Mouse (Mus musculus): ENCODE measurements around the gene Ech1.

The Ech1 gene

GRCm38 (mm10) chr7:28820358-28821260 lies 4.4 kb upstream of the Ech1 start:
- POLR2A ChIA-PET, result interaction anchor here (0.8 to 19.5 kb wide), 29 partner anchors 8 to 70 kb away, joined by 3 to 391 read pairs (median 4); partner anchors contain the start of genes Hnrnpl (in 3 of the 4), Capn12 (in 1 of the 4), Ech1 (in 1 of the 4) and Lgals4 (in 1 of the 4)
- CTCF ChIA-PET, result interaction anchor here in 2 of 4 experiments (0.6 to 1.6 kb wide), 3 partner anchors 10 to 23 kb away, joined by 3 to 7 read pairs (median 3); no protein-coding TSS in a partner anchor

GRCm38 (mm10) chr7:28821261-28821831 lies 3.7 kb upstream of the Ech1 start:
- ChIA-PET CTCF (interaction anchor here in 2 of 4 experiments (0.6 to 1.6 kb wide), 3 partner anchors 11 to 23 kb away, joined by 3 to 7 read pairs (median 3); no protein-coding TSS in a partner anchor), POLR2A (interaction anchor here (0.8 to 19.5 kb wide), 23 partner anchors 9 to 69 kb away, joined by 3 to 391 read pairs (median 4); partner anchors contain the start of genes Hnrnpl (in 3 of the 4), Ech1 (in 1 of the 4), Lgals4 (in 1 of the 4) and Sirt2 (in 1 of the 4))

- ChIA-PET POLR2A (interaction anchor here (0.6 to 19.5 kb wide), 17 partner anchors 8 to 524 kb away, joined by 3 to 391 read pairs (median 5); partner anchors contain the start of genes Hnrnpl (in 3 of the 4), Ech1 (in 1 of the 4), Eif3k (in 1 of the 4) and Lgals4 (in 1 of the 4)), CTCF (no interaction called here)
These were observed 2.5 kb upstream of the Ech1 start for GRCm38 (mm10) chr7:28822556-28822955.

GRCm38 (mm10) chr7:28822993-28823903 lies 1.8 kb upstream of the Ech1 start:
- POLR2A ChIA-PET, result interaction anchor here (0.6 to 19.5 kb wide), 26 partner anchors 8 to 467 kb away, joined by 3 to 391 read pairs (median 4); partner anchors contain the start of genes Hnrnpl (in 3 of the 4), Sirt2 (in 2 of the 4), Ech1 (in 1 of the 4) and Eif3k (in 1 of the 4)
- CTCF ChIA-PET, result interaction anchor here (0.6 to 1.0 kb wide), 6 partner anchors 10 to 1374 kb away, joined by 3 to 16 read pairs (median 3); no protein-coding TSS in a partner anchor

- CTCF ChIA-PET, result interaction anchor here (0.6 to 1.0 kb wide), 5 partner anchors 11 to 1374 kb away, joined by 3 to 16 read pairs (median 3); no protein-coding TSS in a partner anchor
- POLR2A ChIA-PET, result interaction anchor here (0.7 to 19.5 kb wide), 23 partner anchors 9 to 468 kb away, joined by 3 to 391 read pairs (median 4); partner anchors contain the start of genes Hnrnpl (in 3 of the 4), Sirt2 (in 2 of the 4), Ech1 (in 1 of the 4) and Lgals4 (in 1 of the 4)
These were observed 1.1 kb upstream of the Ech1 start for GRCm38 (mm10) chr7:28823932-28824331.

- POLR2A ChIA-PET, result interaction anchor here (0.6 to 15.7 kb wide), 28 partner anchors 9 to 145 kb away, joined by 3 to 328 read pairs (median 4); partner anchors contain the start of genes Hnrnpl (in 2 of the 4), Sirt2 (in 2 of the 4), Mrps12 (in 1 of the 4) and Sars2 (in 1 of the 4)
These were observed 827 bp downstream of the Ech1 start for GRCm38 (mm10) chr7:28825686-28826401.

DNA sequence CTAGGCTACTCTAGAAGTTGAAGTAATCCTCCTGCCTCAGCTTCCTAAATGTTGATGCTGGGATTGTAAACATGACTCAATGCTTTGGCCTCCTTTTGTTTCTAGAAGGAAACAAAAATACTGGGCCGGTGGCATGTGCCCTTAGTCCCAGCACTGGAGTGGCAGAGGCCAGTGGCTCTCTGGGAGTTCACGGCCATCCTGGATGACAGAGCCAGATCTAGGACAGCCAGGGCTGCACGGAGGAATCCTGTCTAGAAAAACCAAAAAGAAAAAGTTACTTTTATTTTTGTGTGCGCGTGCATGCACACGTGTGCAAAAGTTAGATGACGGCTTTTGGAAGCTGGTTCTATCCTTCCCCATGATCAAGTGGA lies 1.4 kb downstream of the Ech1 start:
- POLR2A ChIA-PET, result interaction anchor here in 3 of 4 experiments (1.0 to 15.7 kb wide), 17 partner anchors 9 to 93 kb away, joined by 3 to 328 read pairs (median 9); partner anchors contain the start of genes Hnrnpl (in 2 of the 3) and Sirt2 (in 1 of the 3)

More at GRCm38 (mm10) chr7:28825686-28826401, 827 bp downstream of the Ech1 start:
- CTCF ChIA-PET, result interaction anchor here (0.6 to 1.3 kb wide), 8 partner anchors 15 to 443 kb away, joined by 3 to 5 read pairs (median 3); partner anchors contain the start of gene Gmfg (in 1 of the 4)

DNA sequence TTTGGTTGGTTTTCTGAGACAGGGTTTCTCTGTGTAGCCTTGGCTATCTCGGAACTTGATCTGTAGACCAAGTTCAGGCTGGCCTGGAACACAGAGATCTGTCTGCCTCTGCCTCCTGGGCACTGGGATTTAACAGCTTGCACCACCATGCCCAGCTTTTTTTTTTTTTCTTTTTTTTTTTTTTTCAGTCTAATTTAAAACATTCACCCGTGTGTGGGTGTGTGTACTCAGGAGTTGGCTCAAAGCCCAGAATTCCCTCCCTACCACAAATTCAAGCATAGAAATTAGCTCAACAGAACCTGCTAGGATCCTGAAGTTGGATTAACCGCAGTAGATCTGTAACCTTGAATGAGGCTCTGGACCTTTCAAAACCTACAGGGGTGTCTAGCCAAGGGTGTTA lies 2.3 kb downstream of the Ech1 start:
- CTCF ChIA-PET, result interaction anchor here in 3 of 4 experiments (0.6 to 1.1 kb wide), 7 partner anchors 11 to 151 kb away, joined by 3 to 10 read pairs (median 3); no protein-coding TSS in a partner anchor
- POLR2A ChIA-PET, result interaction anchor here (0.6 to 15.7 kb wide), 29 partner anchors 10 to 410 kb away, joined by 3 to 328 read pairs (median 4); partner anchors contain the start of genes Hnrnpl (in 1 of the 4) and Kcnk6 (in 1 of the 4)

More for the DNA sequence above, 1.4 kb downstream of the Ech1 start:
- CTCF ChIA-PET, result interaction anchor here in 3 of 4 experiments (0.6 to 1.1 kb wide), 3 partner anchors 16 to 90 kb away, joined by 3 read pairs; no protein-coding TSS in a partner anchor

DNA sequence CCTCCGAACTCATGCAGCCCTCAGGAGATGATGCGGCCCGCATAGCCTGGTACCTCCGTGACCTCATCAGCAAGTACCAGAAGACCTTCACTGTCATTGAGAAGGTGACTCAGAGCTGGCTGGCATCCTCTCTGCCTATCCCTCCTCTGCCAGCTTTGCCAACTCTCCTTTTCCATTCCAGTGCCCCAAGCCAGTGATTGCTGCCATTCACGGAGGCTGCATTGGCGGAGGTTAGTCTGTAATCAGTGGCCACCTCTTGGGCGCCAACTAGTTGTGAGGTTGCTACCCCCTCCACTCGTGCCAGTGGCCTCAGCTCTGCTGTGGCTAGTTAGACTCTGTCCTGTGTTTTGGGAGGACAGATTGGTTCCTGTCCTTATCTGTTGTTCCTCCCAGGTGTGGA lies 4.8 kb downstream of the Ech1 start:
- ChIA-PET POLR2A (interaction anchor here in 2 of 4 experiments (1.5 to 15.7 kb wide), 3 partner anchors 11 to 20 kb away, joined by 13 to 328 read pairs (median 14); partner anchors contain the start of gene Hnrnpl (in 1 of the 2)), CTCF (no interaction called here)

DNA sequence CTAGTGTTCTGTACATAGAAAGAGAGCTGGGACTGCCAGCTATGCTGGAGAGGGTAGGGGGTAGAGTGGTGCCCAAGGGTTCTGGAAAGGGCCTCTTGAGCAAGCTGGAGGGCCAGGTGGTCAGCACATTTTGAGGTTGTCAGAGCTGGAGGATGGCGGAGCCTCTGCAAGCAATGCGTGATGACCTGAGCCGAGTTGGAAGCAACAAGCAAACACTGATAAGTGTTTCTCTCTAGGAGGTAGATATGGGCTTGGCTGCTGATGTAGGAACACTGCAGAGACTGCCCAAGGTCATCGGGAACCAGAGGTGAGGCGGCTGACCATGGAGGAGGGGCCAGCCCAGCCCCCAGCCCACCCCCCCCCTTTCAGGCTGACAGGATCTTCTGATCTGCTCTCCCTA lies 6.0 kb downstream of the Ech1 start:
- ChIA-PET POLR2A (interaction anchor here in 3 of 4 experiments (0.8 to 15.7 kb wide), 16 partner anchors 8 to 71 kb away, joined by 3 to 328 read pairs (median 4); partner anchors contain the start of genes Hnrnpl (in 1 of the 3) and Sirt2 (in 1 of the 3)), CTCF (interaction anchor here in 2 of 4 experiments (0.6 to 0.7 kb wide), 2 partner anchors 37 to 169 kb away, joined by 3 read pairs; no protein-coding TSS in a partner anchor)

DNA sequence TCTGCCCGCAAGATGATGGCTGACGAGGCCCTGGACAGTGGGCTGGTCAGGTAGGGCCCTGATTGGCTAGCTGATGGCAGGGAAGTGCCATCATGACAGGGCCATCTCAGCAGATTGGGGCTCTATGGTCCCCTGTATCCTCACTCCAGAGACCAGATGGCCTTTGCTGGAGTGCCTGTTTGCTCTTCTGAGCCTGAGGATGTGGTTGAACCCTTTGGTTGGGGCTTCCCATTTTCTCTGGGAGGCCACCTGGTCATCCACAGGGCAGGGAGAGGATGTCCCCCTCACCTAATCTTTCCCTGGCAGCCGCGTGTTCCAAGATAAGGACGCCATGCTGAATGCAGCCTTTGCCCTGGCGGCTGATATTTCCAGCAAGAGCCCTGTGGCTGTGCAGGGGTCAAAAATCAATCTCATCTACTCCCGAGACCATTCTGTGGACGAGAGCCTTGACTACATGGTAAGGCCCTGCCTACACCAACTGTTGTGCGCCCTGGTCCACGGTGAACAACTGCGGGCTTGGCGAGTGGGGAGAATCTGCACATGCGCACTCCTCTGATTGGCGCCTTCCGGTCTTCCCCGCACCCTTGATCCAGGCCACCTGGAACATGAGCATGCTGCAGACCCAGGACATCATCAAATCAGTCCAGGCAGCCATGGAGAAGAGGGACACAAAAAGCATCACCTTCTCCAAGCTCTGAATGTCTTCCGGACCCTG lies 6.6 kb downstream of the Ech1 start:
- ChIA-PET POLR2A (interaction anchor here (0.6 to 15.7 kb wide), 22 partner anchors 9 to 1366 kb away, joined by 3 to 328 read pairs (median 4); partner anchors contain the start of genes Hnrnpl (in 1 of the 4) and Sirt2 (in 1 of the 4)), CTCF (interaction anchor here in 2 of 4 experiments (0.6 to 0.7 kb wide), 2 partner anchors 38 to 170 kb away, joined by 3 read pairs; no protein-coding TSS in a partner anchor)

DNA sequence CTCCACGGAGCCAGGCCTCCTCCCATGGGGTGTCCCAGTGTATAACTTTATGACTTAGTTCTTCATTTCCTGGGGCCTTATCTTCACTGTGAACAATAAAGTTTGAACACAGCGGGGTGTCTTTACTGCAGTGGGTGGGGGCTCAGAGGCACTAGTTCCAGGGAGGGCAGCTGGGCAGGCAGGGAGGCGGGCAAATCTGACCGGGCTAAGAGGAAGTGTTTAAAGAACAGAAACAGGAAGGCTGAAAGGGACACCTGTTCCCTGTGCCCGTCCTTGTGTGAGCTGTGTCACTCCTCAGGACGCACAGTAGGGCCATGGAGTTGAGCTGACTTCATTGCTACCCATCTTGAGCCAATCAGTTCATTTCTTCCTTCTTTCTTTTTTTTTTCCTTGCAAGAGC lies 7.1 kb downstream of the Ech1 start:
- POLR2A ChIA-PET, result interaction anchor here (0.5 to 15.7 kb wide), 19 partner anchors 9 to 1366 kb away, joined by 3 to 328 read pairs (median 4); partner anchors contain the start of genes Hnrnpl (in 1 of the 4), Mrps12 (in 1 of the 4) and Sars2 (in 1 of the 4)

GRCm38 (mm10) chr7:28833723-28834347 lies 8.8 kb downstream of the Ech1 start, which contains the start of gene Lgals4:
Gene Lgals4, plus strand, starts transcription at chr7:28833854.
- ChIA-PET POLR2A (interaction anchor here in 3 of 4 experiments (0.6 to 15.7 kb wide), 4 partner anchors 18 to 85 kb away, joined by 3 to 328 read pairs (median 10); partner anchors contain the start of gene Hnrnpl (in 1 of the 3)), CTCF (interaction anchor here in 2 of 4 experiments (0.6 to 1.3 kb wide), 2 partner anchors 38 to 125 kb away, joined by 3 to 7 read pairs; no protein-coding TSS in a partner anchor)

More for the DNA sequence above, 7.1 kb downstream of the Ech1 start:
- CTCF ChIA-PET, result interaction anchor here in 1 of 4 experiments (0.7 kb wide), 1 partner anchor 9 kb away, joined by 3 read pairs; no protein-coding TSS in a partner anchor

GRCm38 (mm10) chr7:28836936-28837335 lies 11.9 kb downstream of the Ech1 start:
- ChIA-PET POLR2A (interaction anchor here in 3 of 4 experiments (0.5 to 15.7 kb wide), 10 partner anchors 9 to 764 kb away, joined by 3 to 328 read pairs (median 6); partner anchors contain the start of genes Ech1 (in 1 of the 3) and Hnrnpl (in 1 of the 3)), CTCF (interaction anchor here in 1 of 4 experiments (0.7 to 1.2 kb wide), 2 partner anchors 35 to 45 kb away, joined by 3 to 5 read pairs; no protein-coding TSS in a partner anchor)

Data from embryonic stem cell, embryonic (primary cell).